Mouse (Mus musculus): ENCODE results near the gene Rap1gds1.

GRCm38 (mm10) chr3:138958527-138958926, 116.5 kb downstream of the Rap1gds1 start:
- TF ChIP-seq POLR2A (IDR thresholded peaks at IDR 0.05; ENCODE audit: control insufficient read depth, extremely low read depth, insufficient read depth, low read length, poor library complexity), result no peak
- TF ChIP-seq CTCF (IDR thresholded peaks at IDR 0.05; ENCODE audit: borderline replicate concordance, control insufficient read depth, extremely low read depth, insufficient read depth, low read length, poor library complexity), result no peak
